Mouse (Mus musculus) adrenal gland, postnatal 4 days (tissue): ENCODE measurements around the gene Scand1. TPM values are rescaled to one million over a fixed set of nuclear protein-coding genes. Genes with fewer than 3 reads are reported as not detected.

Experiments
- DNase-seq, 2 experiments: peaks; one replicate each; pipeline ENCODE4 v3.0.0; 2021 to 2022; ENCODE audit warnings: low spot score in 2 of 2, mixed read lengths in 2 of 2
- long read RNA-seq, 2 experiments: library from polyadenylated mRNA; stranded (forward); transcript quantifications; one replicate each; pipeline ENCODE4 v2.0.0; 2021
- total RNA-seq, 2 experiments: library from RNA; stranded (reverse); gene quantifications; 2 replicates each; pipeline ENCODE4 v1.2.3; 2021

The Scand1 gene
- 100 to 1,000 TPM; 107 to 119 TPM for total RNA-seq
- long read RNA-seq, experiment 1, transcript Scand1-201 (2 exons, 759 nt) = major isoform, 75 of 135 reads
- long read RNA-seq, experiment 1, partial matches to known transcripts = 0 of 135 reads
- long read RNA-seq, experiment 1, other reads (novel, unspliced or antisense) = 60 of 135 reads
- long read RNA-seq, experiment 2, transcript Scand1-201 (2 exons, 759 nt) = major isoform, 41 of 81 reads
- long read RNA-seq, experiment 2, partial matches to known transcripts = 0 of 81 reads
- long read RNA-seq, experiment 2, other reads (novel, unspliced or antisense) = 40 of 81 reads

DNA sequence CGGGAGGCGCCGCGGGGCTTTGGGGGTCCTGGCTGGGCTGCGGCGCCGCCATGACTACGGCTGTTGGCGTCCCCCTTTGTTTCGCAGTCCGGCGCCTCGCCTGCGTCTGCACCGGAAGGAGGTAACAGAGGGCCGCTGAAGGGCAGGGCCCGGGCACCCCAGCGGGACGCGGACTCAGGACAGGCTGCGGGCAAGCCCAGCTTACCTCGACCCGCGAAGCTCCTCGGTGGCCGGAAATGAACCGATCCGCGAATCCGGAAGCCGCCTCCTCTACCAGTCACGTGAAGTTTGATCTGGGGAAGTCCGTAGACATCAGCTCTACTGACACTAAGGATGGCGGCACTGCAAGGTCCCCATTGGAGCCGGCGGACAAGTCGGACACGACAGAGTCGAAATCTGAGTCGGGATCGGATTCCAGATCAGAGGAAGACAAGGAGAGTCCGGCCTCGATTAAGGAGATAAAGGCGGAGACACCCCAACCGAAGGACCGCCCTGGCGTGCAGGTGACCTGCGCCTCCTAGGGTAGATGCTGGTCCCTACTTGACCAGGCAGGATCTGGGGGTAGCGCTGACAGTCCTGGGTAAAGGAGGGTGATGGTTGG, at the start of gene Scand1, which contains the start of gene Cnbd2:
Gene Scand1, minus strand, starts transcription at position 408 of the 601 bp plus-strand sequence.
Gene Cnbd2, plus strand, starts transcription at position 3 of the 601 bp plus-strand sequence.
- peak; percentile 52 to 66 for DNase-seq

DNA sequence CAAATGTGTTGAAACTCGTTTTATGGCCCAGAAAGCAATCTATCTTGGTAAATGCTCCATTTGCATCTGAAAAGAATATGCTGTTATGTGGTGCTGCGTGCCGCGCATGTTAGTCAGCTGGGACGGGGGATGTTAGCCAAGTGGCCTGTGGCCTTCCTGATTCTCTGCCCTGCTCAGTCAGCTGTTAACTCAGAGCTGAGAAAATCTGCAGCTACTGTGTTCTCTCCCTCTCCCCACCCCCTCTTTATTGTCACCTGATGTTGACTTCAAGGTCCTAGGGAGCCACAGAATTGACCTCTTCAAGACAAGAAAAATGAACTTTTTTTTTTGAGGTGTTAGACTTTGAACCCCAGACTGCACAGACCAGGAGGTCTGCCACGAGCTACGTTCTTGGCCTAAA, 43.5 kb upstream of the Scand1 start:
- no peak for DNase-seq

DNA sequence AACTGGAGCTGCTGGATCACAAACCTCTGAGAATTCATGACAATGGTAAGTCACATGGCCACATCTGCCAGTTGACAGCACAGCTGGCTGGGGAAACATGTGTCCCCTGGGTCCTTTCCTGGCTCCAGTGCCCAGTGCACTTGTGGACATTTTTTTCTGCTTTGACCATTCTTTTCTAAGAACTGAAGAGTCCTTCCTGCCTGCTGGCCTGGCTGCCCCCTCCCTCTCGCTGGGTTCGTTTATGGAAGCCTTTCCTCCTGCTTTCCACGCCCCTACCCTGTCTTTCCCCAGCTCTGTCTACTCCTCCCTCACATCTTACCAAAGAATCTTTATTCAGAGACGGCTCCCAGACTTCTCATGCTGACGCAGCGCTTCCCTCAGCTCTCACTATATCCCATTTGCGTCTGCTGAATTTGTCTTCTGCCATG, 40.8 kb upstream of the Scand1 start:
- DNase-seq = no peak

DNA sequence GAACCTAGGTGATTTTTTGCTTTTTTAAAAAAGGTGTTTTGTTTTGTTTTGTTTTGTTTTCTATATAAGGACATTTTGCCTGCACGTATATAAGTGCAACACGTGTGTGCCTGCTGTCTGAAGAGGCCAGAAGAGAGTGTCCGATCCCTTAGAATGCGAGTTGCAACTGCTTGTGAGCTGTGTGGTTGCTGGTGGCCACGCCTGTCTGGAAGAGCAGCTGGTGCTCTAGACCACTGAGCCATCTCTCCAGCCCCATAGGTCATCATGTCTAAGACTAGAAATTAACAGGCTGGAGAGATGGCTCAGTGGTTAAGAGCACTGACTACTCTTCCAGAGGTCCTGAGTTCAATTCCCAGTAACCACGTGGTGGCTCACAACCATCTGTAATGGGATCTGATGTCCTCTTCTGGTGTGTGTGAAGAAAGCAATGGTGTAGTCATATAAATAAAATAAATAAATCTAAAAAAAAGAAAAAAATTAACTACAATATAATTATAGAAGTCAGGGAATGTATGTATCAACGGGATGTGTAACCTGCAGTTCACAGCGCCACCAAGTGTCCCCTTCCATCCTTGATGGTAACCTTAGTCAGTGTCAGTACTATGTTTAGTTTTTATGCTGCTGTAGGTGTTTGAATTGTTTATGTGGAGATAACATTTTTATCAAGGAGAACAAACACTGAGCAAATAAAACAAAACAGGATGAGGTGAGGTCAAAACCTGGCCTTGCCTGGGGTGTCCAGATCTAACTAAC, 40.1 kb upstream of the Scand1 start:
- no peak for DNase-seq

DNA sequence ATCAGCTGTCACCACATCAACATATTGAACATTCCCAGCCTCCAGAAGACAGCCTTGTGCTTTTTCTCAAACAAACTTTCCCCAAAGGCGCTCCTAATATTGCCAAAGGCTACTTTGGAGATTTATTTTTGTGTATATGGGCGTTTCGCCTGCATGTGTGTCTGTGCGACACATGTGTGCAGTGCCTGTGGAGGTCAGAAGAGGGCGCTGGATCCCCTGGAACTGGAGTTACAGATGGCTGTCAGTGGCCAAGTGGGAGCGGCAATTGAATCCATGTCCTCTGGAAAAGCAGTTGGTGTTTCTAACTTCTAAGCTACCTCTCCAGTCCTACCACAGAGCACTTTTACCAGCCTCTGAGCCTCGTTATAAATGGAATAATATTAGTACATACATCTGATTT, 38.7 kb upstream of the Scand1 start:
- no peak for DNase-seq

DNA sequence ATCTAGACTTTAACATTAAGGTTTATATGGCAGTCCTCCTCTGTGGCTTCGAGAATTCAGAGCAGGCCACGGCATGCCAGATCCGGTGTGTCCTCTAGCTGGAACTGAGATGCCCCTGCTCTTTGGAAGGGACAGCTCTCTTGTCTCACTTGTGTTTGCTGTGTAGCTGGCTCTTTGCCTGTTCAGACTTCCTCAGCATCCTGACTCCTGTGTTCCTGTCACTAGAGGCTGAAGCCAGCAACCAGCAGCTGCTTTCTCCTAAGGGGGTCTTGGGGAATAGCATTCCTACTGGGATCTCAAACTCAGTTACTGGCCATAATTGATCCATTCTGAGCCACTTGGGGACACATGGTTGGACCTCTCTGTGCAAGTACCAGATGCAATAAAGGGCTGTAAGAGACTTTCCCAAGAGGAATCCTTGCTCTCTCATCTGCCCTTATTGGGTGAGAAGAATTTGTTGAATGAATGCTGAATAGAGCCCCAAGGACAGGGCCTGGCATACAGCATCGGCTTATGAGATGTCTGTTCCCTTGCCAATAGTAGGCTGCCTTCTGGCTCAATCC, 36.9 kb upstream of the Scand1 start:
- DNase-seq = no peak

DNA sequence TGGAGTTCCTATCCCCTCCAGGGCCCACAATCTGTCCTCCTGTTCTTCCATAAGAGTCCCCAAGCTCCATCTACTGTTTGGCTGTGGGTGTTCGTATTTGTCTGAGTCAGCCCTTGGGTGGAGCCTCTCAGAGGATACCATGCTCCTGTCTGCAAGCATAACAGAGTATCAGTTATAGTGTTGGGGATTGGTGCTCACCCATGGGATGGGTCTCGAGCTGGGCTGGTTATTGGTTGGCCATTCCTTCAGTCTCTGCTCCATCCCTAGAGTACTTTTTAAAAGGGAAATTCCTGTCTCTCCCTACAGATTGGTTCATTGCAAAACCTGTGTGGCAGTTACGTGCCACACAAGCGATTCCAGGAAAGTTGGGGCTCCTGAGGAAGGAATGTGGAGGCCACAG, 36.3 kb upstream of the Scand1 start:
- no peak for DNase-seq

DNA sequence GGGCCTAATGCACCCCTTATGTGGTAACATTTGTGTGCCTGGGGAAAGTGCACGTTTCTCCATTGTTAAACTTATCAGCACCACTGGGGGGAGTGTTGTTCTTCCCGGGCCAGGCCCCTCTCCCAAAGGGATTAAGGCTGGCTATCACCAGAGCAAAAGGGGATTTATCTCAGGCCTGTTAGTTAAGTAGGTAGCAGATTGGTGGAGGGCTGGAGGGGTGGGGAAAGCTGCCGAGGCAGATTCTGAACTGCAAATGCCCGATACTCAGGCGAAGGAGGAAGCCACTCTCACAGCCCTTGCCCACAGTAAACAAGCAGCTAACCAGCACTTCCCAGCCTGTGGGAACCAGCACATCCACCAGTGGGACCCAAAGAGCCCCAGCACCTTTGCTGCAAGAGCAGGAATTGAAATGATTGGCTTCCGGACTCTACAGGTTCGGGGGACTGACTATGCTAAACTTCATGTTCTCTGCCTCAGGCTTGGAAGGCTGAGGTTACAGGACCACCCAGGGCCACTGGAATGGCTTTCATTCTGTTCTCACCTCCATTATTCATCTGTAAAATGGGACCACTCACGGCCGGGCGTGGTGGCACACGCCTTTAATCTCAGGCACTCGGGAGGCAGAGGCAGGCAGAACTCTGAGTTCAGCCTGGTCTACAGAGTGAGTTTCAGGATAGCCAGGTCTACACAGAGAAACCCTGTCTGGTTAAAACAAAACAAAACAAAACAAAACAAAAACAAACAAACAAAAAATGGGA, 32.5 kb upstream of the Scand1 start:
- no peak for DNase-seq

DNA sequence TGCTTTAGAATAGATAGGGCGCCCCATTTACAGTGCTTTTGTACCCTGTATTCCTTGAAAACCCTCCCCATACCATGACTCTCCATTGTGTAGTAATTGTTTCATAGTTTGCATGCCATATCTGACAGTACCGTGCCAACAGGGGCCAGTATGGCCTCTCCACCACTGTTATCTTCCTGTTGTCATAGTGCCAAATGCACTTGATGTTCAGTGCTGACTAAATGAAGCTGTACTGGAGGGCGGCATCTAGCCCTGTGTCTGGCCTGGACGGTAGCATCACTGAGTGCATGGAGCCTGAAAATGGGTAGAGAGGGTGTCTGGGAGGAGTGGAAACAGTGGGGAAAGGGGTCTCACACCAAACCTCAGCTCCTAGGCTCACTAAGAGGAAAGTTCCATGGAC, 27.6 kb upstream of the Scand1 start:
- DNase-seq = no peak

DNA sequence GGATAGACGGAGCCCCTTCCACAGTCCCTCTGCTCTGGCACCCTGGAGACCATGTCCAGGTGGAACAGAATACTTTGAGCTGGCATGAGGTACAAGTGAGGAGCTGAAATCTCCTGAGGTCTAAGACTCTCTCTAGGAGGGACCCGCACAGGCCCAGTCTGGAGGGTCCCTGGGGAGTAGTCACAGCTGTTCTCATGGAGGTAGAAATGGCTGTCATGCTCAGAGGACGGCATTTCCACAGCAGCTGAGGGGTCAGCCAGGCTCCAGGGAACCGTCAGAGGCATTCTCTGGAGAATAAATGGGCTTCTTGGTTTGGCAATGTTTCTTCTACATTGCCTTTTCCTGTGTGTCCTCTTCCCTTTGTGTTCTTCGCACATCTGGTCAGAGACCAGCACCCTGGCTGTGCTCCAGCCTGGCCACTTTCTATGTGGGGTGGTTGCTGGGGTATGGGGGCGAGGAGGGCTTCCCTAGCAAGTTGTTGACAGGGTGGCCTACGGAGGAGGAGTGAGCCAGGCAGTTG, 19.0 kb upstream of the Scand1 start:
- no peak for DNase-seq

DNA sequence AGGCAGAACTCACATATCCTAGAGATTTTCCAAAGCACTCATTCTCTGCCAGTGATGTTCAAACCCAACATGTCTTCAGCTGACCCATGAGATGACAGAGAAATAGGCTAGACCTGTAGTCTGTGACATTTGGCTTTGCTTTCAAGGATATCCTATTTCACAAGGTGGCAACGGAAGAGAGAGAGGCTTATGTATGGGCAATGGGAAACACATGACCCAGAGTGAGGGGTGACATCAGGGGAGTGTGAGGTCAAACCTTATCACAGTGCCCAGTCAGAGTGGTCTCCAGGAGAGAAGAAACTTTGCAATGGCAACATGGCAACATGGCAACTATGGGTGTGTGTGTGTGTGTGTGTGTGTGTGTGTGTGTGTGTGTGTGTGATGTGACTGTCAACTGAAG, 18.2 kb upstream of the Scand1 start:
- DNase-seq = no peak

DNA sequence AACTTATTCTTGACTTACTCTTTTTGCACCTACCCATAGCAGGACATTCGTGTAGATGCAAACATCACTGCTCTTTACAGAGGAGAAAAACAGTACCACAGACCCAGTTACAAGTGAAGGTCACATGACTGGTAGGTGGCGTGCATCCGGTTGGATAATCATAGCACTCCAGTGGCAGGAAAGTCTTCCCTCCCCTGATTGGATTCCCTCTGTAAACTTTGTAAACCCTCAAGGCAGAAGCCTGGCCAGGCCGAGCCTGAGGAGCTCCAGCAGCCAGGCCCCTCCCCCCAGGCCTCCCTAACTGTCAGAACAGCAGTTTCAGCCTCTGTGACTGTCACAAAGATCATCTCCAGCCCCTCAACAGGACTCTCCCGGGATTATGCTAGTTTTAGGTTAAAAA, 12.2 kb upstream of the Scand1 start:
- no peak for DNase-seq

DNA sequence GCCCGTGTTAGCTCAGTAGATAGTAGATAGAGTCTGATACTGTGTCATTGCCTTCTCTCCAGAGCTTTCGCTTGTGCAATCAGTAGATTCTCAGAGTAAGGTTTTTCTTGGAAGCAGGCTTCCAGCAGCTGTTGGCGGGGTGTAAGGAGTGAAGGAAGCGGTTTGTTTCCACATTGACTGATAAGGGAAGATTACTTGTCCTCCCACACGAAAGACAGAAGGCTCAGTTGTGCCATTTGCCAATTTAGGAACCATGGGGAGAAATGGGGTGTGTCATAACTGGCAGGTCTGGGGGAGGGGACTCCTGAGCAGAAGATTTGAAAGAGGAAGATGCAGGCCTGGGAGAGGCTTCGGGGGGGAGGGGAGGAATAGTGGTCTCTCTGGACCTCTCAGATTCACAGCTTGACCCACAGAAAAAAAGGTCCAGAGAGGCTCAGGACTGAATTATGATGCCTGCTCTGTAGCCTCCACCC, 11.6 kb upstream of the Scand1 start:
- no peak for DNase-seq

DNA sequence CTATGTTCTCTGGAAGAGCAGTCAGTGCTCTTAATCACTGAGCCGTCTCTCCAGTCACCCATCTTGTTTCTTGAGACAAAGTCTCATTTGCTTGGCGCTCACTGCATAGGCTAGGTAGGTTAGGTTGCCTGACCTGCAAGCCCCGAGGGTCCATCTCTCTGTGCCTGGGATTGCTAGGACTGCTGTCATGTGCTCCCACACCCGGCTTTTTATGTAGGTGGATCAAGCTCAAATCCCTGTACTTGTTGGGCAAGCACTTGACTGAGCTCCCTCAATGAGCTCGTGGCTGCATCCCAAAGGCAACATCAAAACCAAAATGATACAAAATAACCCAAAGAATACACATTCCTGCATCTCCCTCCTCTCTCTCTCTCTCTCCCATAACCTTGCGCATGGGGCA, 9.0 kb upstream of the Scand1 start:
- no peak for DNase-seq

DNA sequence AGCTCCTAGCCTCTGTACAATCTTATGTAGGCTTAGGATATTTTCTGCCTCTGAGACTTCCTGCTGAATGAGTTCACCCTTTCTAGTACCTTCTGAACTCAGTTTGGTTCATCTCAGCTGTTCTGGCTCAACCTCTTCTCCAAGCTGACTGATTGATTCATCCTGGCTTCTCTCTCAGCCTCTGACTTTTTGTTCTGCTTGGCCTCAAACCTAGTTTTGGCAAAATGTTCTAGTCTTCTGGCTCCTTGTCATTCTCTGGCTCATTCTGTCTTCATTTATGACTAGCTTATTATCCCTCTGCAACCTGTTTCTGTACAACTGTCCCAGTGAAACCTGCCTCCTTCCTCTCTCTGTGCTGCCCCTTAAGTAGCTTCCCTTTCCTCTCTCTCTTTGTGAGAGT, 6.0 kb upstream of the Scand1 start:
- no peak for DNase-seq

DNA sequence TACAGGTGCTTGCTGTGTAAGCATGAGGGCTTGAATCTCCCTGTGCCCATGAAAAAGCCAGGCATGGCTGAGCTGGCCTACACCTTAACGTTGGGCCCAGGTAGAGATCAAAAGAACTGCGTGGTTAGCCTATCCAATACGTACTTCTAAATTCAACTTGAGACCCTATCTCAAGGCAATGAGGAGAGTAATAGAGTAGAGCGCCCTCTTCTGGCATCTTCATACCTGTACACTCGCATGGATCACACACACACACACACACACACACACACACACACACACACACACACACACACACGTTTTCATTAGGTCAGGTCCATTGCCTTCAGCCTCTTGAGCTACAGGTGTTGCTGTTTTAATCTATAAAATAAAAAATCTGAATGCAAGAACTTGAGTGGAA, 2.3 kb upstream of the Scand1 start:
- no peak for DNase-seq

DNA sequence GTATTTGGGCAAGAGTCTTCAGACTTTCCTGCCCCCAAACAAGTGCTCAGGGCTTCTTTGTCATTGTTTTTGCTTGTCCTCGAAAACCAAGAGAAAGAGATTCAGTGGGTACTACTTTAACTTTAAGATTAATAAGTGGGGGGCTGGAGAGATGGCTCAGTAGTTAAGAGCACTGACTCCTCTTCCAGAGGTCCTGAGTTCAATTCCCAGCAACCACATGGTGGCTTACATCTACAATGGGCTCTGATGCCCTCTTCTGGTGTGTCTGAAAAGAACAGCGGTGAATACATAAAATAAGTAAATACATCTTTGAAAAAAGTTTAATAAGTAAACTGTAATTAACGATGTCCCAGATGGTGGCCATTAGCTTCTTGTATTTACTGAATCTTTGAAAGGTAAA, 649 bp upstream of the Scand1 start:
- no peak for DNase-seq

DNA sequence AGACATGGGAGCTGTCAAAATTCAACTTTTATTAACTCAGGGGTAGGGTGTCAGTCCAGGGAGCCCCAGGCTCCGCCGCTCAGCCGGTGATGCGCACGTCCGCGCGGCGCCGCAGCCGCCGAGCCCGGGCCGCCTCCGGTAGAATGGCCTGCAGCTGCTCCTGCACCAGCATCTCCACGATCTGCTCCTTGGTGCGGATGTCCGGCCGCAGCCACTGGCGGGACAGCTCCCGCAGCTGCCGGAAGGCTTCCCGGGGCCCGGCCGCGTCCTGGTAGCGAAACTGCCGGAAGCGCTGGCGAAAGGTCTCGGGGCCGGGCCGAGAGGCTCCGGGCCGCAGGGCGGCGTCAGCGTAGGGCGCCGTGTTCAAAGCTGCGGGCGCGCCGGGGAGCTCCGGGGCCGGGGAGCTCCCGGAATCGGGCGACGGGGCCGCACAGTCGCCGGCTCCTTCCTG, 638 bp downstream of the Scand1 start:
- peak; percentile 36 to 50 for DNase-seq

DNA sequence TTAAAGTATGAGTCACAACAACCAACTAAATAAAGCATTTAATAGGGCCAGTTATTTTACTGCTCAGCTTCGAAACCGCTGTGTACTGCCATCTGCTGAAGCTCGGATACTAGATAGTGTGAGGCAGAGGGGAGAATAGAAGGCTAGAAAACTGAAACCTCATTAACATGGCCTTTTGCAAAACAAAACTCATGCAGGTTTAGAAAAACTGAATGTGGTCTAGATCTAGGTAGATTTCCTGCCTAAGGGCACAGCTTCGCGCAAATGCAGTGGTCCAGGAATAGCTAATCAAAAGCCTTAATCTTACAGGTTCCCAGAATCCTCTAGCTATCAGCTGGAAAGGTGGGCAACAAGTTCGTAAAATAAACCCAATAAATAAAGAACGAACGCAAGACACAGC, 1.1 kb downstream of the Scand1 start:
- no peak for DNase-seq

DNA sequence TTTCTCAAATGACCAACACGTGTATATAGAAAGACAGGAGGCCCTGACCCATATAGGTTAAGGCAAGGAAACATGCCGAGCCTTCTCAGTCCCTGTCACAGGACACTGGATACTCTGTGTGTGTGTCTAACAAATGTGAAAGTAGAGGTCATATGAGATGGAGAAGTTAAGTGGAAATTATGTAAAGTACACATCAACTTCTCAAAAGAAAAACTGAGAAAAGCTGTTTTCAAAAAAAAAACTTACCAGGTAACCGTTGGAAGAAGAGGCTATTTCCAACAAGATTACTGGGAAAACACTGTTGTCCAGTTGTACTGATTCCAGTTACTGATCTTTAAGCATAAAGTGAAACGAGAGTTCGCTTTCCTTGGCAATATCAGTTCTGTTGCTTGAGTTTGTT, 1.6 kb downstream of the Scand1 start:
- no peak for DNase-seq

DNA sequence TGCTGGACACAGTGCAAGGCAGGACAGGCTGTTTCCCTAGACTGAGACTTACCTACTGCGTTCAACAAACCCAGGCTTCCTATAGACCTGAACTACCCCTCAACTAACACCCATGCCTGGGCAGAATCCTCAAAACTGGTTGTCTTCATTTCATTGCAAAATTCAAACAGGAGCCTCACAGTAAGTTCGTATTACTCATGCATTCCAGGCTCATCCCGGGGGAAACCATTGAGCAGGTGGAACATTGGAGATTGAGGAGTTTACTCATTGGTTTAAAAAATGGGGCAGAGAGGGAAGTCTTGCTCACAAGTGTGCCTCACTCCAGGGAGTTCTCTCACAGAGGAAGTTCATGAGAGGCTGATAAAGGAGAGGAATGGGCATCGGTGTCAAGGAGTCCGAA, 2.0 kb downstream of the Scand1 start:
- no peak for DNase-seq
